Mouse (Mus musculus): ENCODE measurements around the gene Ssh1. TPM values are rescaled to one million over a fixed set of nuclear protein-coding genes. Genes with fewer than 3 reads are reported as not detected.

Ssh1 gene
- total and polyA plus RNA-seq, 3 experiments: 3.0 to 8.2 (median 8.1) TPM

- Histone ChIP-seq H3K27me3 (replicated peaks) (no peaks in the 10 kb centered on the region), H3K4me1 (ENCODE audit: control insufficient read depth in 1 of 2, insufficient read depth in 2 of 2) (peaks cover 2 to 30% of the 10 kb centered on the region in 2 experiments; a peak in 3 of 4 replicates), H3K36me3 (replicated peaks in 1 of 2; ENCODE audit: control insufficient read depth in 1 of 2, insufficient read depth in 1 of 2, low read length in 1 of 2) (peaks cover 0 to 47% of the 10 kb centered on the region in 2 experiments), H3K27ac (ENCODE audit: insufficient read depth, low read depth) (no peak overlapping the region), H3K9me3 (replicated peaks; ENCODE audit: low read length) (no peaks in the 10 kb centered on the region), H3K79me2 (replicated peaks; ENCODE audit: control insufficient read depth, extremely low read depth, insufficient read depth, poor library complexity, severe bottlenecking) (peaks cover 4% of the 10 kb centered on the region; the same call in 1 of the 2 replicates), H3K4me2 (ENCODE audit: insufficient read depth, low read depth, poor library complexity, severe bottlenecking) (no peak overlapping the region), H3K4me3 (replicated peaks in 1 of 3; ENCODE audit: low read depth in 2 of 3, low read length in 2 of 3, poor library complexity in 1 of 3) (no peak overlapping the region), H3K9ac (ENCODE audit: insufficient read depth, low read depth) (no peak overlapping the region)
- DNase-seq (ENCODE audit: extremely low read depth): no peak
- TF ChIP-seq POLR2AphosphoS2 (IDR thresholded peaks at IDR 0.05; ENCODE audit: low read depth, low read length) (no peak), ETS1 (conservative IDR thresholded peaks at IDR 0.05; ENCODE audit: low read depth, low read length) (no peak), PAX5 (IDR thresholded peaks at IDR 0.05; ENCODE audit: low read length) (no peak), SMC3 (IDR thresholded peaks at IDR 0.05; ENCODE audit: low read depth, low read length) (no peak), KAT2A (IDR thresholded peaks at IDR 0.05; ENCODE audit: insufficient replicate concordance, low read length) (no peak), MAZ (IDR thresholded peaks at IDR 0.05; ENCODE audit: low read depth, low read length) (no peak), MEF2A (IDR thresholded peaks at IDR 0.05; ENCODE audit: borderline replicate concordance, low read depth, low read length) (no peak)
- dilution Hi-C loops (cut with MboI; ENCODE audit: extremely low pct_ligation_motif_present, extremely low pct_unique_long_range_greater_than_20kb, low sequenced_read_pairs): no loop called here
- in situ Hi-C loops (cut with MboI; ENCODE audit: low pct_ligation_motif_present, low pct_unique_long_range_greater_than_20kb, low sequenced_read_pairs): no loop called here
These were observed 103.8 kb downstream of the Ssh1 start for GRCm38 (mm10) chr5:113889912-113890311.

- Histone ChIP-seq H3K4me2 (ENCODE audit: insufficient read depth, low read depth, poor library complexity, severe bottlenecking) (no peak overlapping the region), H3K9ac (ENCODE audit: insufficient read depth, low read depth) (no peak overlapping the region), H3K27ac (ENCODE audit: insufficient read depth, low read depth) (no peak overlapping the region), H3K79me2 (replicated peaks; ENCODE audit: control insufficient read depth, extremely low read depth, insufficient read depth, poor library complexity, severe bottlenecking) (peaks cover 4% of the 10 kb centered on the region), H3K4me3 (replicated peaks in 1 of 3; ENCODE audit: low read depth in 2 of 3, low read length in 2 of 3, poor library complexity in 1 of 3) (no peak overlapping the region), H3K36me3 (replicated peaks in 1 of 2; ENCODE audit: control insufficient read depth in 1 of 2, insufficient read depth in 1 of 2, low read length in 1 of 2) (peaks cover 0 to 47% of the 10 kb centered on the region in 2 experiments), H3K9me3 (replicated peaks; ENCODE audit: low read length) (no peaks in the 10 kb centered on the region), H3K4me1 (ENCODE audit: control insufficient read depth in 1 of 2, insufficient read depth in 2 of 2) (peaks cover 2 to 29% of the 10 kb centered on the region in 2 experiments; a peak in 3 of 4 replicates), H3K27me3 (replicated peaks) (no peaks in the 10 kb centered on the region)
- TF ChIP-seq IRF4 (IDR thresholded peaks at IDR 0.05; ENCODE audit: low read depth, low read length) (no peak), ZMIZ1 (IDR thresholded peaks at IDR 0.05; ENCODE audit: low read depth, low read length) (no peak), SIN3A (IDR thresholded peaks at IDR 0.05; ENCODE audit: low read length) (no peak), JUN (IDR thresholded peaks at IDR 0.05; ENCODE audit: insufficient read depth, low read depth, low read length) (no peak), ELF1 (IDR thresholded peaks at IDR 0.05; ENCODE audit: low read depth, low read length) (no peak), RAD21 (IDR thresholded peaks at IDR 0.05; ENCODE audit: low read depth, low read length) (no peak), ETS1 (conservative IDR thresholded peaks at IDR 0.05; ENCODE audit: low read depth, low read length) (no peak), NRF1 (IDR thresholded peaks at IDR 0.05; ENCODE audit: low read depth, low read length) (no peak), ZKSCAN1 (IDR thresholded peaks at IDR 0.05; ENCODE audit: borderline replicate concordance, low read depth, low read length) (no peak), HCFC1 (IDR thresholded peaks at IDR 0.05; ENCODE audit: low read depth, low read length) (no peak), MAX (IDR thresholded peaks at IDR 0.05; ENCODE audit: low read length) (no peak), UBTF (IDR thresholded peaks at IDR 0.05; ENCODE audit: low read depth, low read length) (no peak)
- in situ Hi-C loops (cut with MboI; ENCODE audit: low pct_ligation_motif_present, low pct_unique_long_range_greater_than_20kb, low sequenced_read_pairs): no loop called here
- dilution Hi-C loops (cut with MboI; ENCODE audit: extremely low pct_ligation_motif_present, extremely low pct_unique_long_range_greater_than_20kb, low sequenced_read_pairs): no loop called here
- DNase-seq (ENCODE audit: extremely low read depth): no peak
These were observed 104.3 kb downstream of the Ssh1 start for GRCm38 (mm10) chr5:113889181-113889906.

Data from CH12.LX (cell line).